Mouse (Mus musculus) subcutaneous adipose tissue, adult 2 months (tissue): Measurements from ENCODE around the gene Cdc20. TPM values are rescaled to one million over a fixed set of nuclear protein-coding genes. Genes with fewer than 3 reads are reported as not detected.

Experiments used
- polyA plus RNA-seq: library from polyadenylated mRNA; depleted of rRNA; stranded (reverse); fragments of >200 nt; gene quantifications from 2 replicates; pipeline ENCODE4 v1.2.3, GENCODE M21; 2012; ENCODE audit warnings: low replicate concordance; rRNA removed

The Cdc20 gene
- polyA plus RNA-seq: 2.6 and 29.1 TPM in 2 replicates

GRCm38 (mm10) chr4:118436820-118437603 is at the start of gene Cdc20:
Gene Cdc20, minus strand, starts transcription at chr4:118437352.

GRCm38 (mm10) chr4:118457345-118457975 is 20.3 kb upstream of the Cdc20 start, which contains the start of gene Mpl:
Gene Mpl, minus strand, starts transcription at chr4:118457513.

GRCm38 (mm10) chr4:118427768-118428451 is 9.2 kb downstream of the Cdc20 start, which contains the start of gene Elovl1:
Gene Elovl1, plus strand, starts transcription at chr4:118428093.

GRCm38 (mm10) chr4:118409142-118409900 is 27.8 kb downstream of the Cdc20 start, which contains the start of the genes Szt2 and Med8:
Gene Szt2, minus strand, starts transcription at chr4:118409273.
Gene Med8, plus strand, starts transcription at chr4:118409337.

Other genes with a start within 250 kb of the Cdc20 start
- gene Ptprf, start 145.9 kb downstream of the Cdc20 start, polyA plus RNA-seq: 21.9 and 68.1 TPM in 2 replicates
- gene Szt2, start 28.1 kb downstream of the Cdc20 start, polyA plus RNA-seq: 16.5 and 34.0 TPM in 2 replicates
- 37.6 and 44.0 TPM in 2 replicates for gene Med8, start 28.0 kb downstream of the Cdc20 start, polyA plus RNA-seq
- gene Elovl1, start 9.3 kb downstream of the Cdc20 start, polyA plus RNA-seq: 183 and 207 TPM in 2 replicates
- 0.09 TPM in 1 of 2 replicates, not detected in the other for gene Mpl, start 20.2 kb upstream of the Cdc20 start, polyA plus RNA-seq
- gene Tie1, start 52.7 kb upstream of the Cdc20 start, polyA plus RNA-seq: 63.5 and 115 TPM in 2 replicates
- gene 2610528J11Rik, start 89.6 kb upstream of the Cdc20 start, polyA plus RNA-seq: 9.1 TPM in 1 of 2 replicates, not detected in the other
- gene Tmem125, start 106.7 kb upstream of the Cdc20 start, polyA plus RNA-seq: 0.92 and 9.3 TPM in 2 replicates
- gene Cfap57, start 183.4 kb upstream of the Cdc20 start, polyA plus RNA-seq: 0.06 TPM in 1 of 2 replicates, not detected in the other
- 18.4 and 38.8 TPM in 2 replicates for gene Ebna1bp2, start 183.4 kb upstream of the Cdc20 start, polyA plus RNA-seq
- gene Olfr62, start 221.6 kb upstream of the Cdc20 start, polyA plus RNA-seq: not detected in 2 replicates